Mouse (Mus musculus) forebrain, postnatal 0 days (tissue): ENCODE results near the gene Lztr1. TPM values are rescaled to one million over a fixed set of nuclear protein-coding genes. Genes with fewer than 3 reads are reported as not detected.

ENCODE experiments used
- ATAC-seq: fragments of 200-750 bp; cut with Nextera tagmentation; 2 replicates; pipeline ENCODE4 v1.8.0; 2017; ENCODE audit warnings: mild to moderate bottlenecking, moderate library complexity
- DNase-seq: peaks from one replicate; pipeline ENCODE4 v3.0.0-alpha.2; 2015
- H3K27ac ChIP-seq: fragments of 300-500 bp; sonication (generic); 2 replicates; pipeline ENCODE4 v1.5.1; 2014; ENCODE audit warnings: low read depth, mild to moderate bottlenecking, antibody characterized with exemption, low read length, moderate library complexity, mixed read lengths
- H3K27me3 ChIP-seq: fragments of 300-500 bp; sonication (generic); 2 replicates; pipeline ENCODE4 v1.6.1; 2014; ENCODE audit warnings: mild to moderate bottlenecking, low read length, mixed read lengths; ENCODE audit not compliant: insufficient read depth
- H3K36me3 ChIP-seq: fragments of 300-500 bp; sonication (generic); 2 replicates; pipeline ENCODE4 v1.6.1; 2014; ENCODE audit warnings: mild to moderate bottlenecking, moderate library complexity; ENCODE audit not compliant: insufficient read depth
- H3K4me1 ChIP-seq: fragments of 300-500 bp; sonication (generic); 2 replicates; pipeline ENCODE4 v1.6.1; 2014; ENCODE audit warnings: antibody characterized with exemption; ENCODE audit not compliant: insufficient read depth
- H3K4me2 ChIP-seq: fragments of 300-500 bp; sonication (generic); 2 replicates; pipeline ENCODE4 v1.6.1; 2014; ENCODE audit warnings: low read depth, mild to moderate bottlenecking, moderate library complexity
- H3K4me3 ChIP-seq: fragments of 300-500 bp; sonication (generic); 2 replicates; pipeline ENCODE4 v1.5.1; 2014; ENCODE audit warnings: low read depth, low read length, mixed read lengths
- H3K9ac ChIP-seq: fragments of 300-500 bp; sonication (generic); 2 replicates; pipeline ENCODE4 v1.6.1; 2014; ENCODE audit warnings: mild to moderate bottlenecking
- H3K9me3 ChIP-seq: fragments of 300-500 bp; sonication (generic); 2 replicates; pipeline ENCODE4 v1.6.1; 2016; ENCODE audit warnings: low read length
- CTCF ChIP-seq: sonication (generic); IDR thresholded peaks from 2 replicates; pipeline ENCODE4 v1.5.1; 2016; ENCODE audit warnings: antibody characterized with exemption, control low read depth, low read depth
- WGBS: fragments of 180-500 bp; shearing (Covaris S2); extraction: QIAGEN DNeasy Blood & Tissue Kit; methylation state at CpG from one replicate; pipeline ENCODE4 v1.1.7; 2014; 5-methylcytosine and 5-hydroxymethylcytosine counted together
- polyA plus RNA-seq: library from polyadenylated mRNA; unstranded; fragments of >200 nt; fragmentation: Nextera tagmentation; extraction: Ambion mirVana; gene quantifications from 2 replicates; pipeline ENCODE4 v1.2.1, GENCODE M21; 2015
- total RNA-seq: library from RNA; depleted of rRNA; stranded (reverse); fragments of >200 nt; gene quantifications from 2 replicates; pipeline ENCODE4 v1.2.3, GENCODE M21; 2014

Gene Lztr1
- total and polyA plus RNA-seq, 2 experiments from 2014 or later = 103 to 244 TPM

DNA sequence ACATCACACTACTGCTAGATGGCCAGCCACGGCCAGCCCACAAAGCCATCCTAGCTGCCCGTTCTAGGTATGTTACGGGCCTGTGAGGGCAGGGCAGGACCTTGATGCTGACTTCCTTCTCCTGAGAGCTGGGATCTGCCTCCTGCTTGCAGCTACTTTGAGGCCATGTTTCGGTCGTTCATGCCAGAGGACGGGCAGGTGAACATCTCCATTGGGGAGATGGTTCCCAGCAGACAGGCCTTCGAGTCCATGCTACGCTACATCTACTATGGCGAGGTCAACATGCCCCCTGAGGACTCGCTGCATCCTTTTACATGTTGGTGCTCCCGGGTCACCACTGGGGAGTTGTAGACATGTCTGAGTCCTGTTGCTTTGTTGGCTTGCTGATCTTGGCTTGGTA is 15.7 kb downstream of the Lztr1 start:
- no peak overlapping the region for H3K27ac ChIP-seq
- H3K4me1 ChIP-seq = no peaks in the 10 kb centered on the region
- no peak for TF ChIP-seq CTCF
- H3K27me3 ChIP-seq = no peaks in the 10 kb centered on the region
- DNase-seq (no peak), ATAC-seq (no peak)
- H3K4me2 ChIP-seq = no peak overlapping the region
- H3K9ac ChIP-seq = no peak overlapping the region
- WGBS = 95% methylated on average over 11 of the region's 11 CpGs
- no peak overlapping the region for H3K4me3 ChIP-seq
- H3K36me3 ChIP-seq = peaks cover 96% of the 10 kb centered on the region
- H3K9me3 ChIP-seq = no peaks in the 10 kb centered on the region

DNA sequence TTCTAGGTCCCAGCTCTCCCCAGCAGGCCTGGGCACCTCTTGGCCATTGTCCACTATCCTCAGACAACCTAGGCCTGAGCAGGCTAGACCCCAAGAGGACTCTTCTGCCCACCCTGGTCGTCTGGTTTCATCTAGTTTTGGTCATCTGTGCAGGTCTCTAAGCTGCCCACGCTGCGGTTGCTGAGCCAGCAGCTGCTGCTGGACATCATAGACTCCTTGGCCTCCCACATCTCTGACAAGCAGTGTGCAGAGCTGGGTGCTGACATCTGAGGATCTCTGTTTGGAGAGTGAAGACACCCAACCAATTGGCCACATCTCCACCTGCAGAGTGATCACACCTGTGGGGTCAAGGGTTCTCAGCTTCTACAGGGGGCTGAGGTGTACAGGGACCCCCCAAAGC is 17.0 kb downstream of the Lztr1 start:
- H3K36me3 ChIP-seq = peaks cover 83% of the 10 kb centered on the region
- WGBS = 81% methylated on average over 3 of the region's 3 CpGs
- H3K9me3 ChIP-seq = no peaks in the 10 kb centered on the region

DNA sequence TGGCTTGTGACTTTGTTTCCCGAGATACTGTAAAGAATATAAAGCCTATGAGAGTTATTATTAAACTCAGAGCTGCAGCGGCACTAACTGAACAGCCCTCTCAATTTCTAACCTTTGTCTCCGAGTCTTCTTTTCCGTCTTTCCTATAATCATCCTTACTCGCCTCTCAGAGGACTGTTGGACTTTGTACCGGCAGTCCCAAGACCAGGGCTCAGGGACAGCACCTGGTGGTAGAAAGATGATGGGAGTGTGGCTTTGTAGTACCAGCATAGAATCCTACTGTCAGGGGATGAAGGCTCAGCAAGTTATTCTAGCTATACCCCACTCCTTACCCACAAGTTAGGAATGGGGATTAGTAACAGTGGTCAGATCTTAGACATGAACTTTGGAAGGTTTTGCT is 17.7 kb downstream of the Lztr1 start:
- DNase-seq (no peak), ATAC-seq (no peak)
- H3K4me3 ChIP-seq = no peak overlapping the region
- no peak overlapping the region for H3K27ac ChIP-seq
- 93% methylated on average over 6 of the region's 6 CpGs for WGBS
- H3K4me2 ChIP-seq = no peak overlapping the region
- no peaks in the 10 kb centered on the region for H3K27me3 ChIP-seq
- no peaks in the 10 kb centered on the region for H3K9me3 ChIP-seq
- peaks cover 76% of the 10 kb centered on the region for H3K36me3 ChIP-seq
- 0 out of 2 replicates have a peak overlapping the region, but pooled peaks have one; percentile 10 for H3K9ac ChIP-seq
- no peak for TF ChIP-seq CTCF
- H3K4me1 ChIP-seq = 0 out of 2 replicates have a peak, but pooled peaks cover 7% of the 10 kb centered on the region

More for the DNA sequence above, 17.0 kb downstream of the Lztr1 start:
- H3K4me3 ChIP-seq = no peak overlapping the region
- no peak overlapping the region for H3K9ac ChIP-seq
- DNase-seq (no peak), ATAC-seq (no peak)
- no peak for TF ChIP-seq CTCF
- no peak overlapping the region for H3K27ac ChIP-seq
- H3K4me1 ChIP-seq = 0 out of 2 replicates have a peak, but pooled peaks cover 7% of the 10 kb centered on the region
- H3K27me3 ChIP-seq = no peaks in the 10 kb centered on the region
- H3K4me2 ChIP-seq = no peak overlapping the region

DNA sequence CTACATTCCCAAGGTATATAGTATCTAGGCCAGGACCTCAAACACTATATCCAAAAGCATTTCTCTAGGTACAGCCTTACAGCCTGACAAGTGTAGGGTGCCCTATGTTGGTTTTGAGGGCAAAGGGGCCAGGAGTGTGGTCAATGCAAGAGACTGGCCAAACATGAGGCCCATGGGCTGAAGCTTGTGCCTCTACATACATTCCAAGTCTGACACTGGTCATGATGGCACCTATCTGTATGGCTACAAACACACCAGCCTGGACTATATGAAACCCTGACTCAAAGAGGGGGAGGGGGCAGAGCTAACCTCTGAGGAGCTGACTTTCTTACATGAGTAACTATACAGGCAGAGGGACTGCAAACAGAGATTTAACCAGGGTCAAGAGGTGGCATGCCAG is 19.1 kb downstream of the Lztr1 start:
- Histone ChIP-seq H3K27ac (no peak overlapping the region), H3K36me3 (peaks cover 62% of the 10 kb centered on the region), H3K4me3 (no peak overlapping the region), H3K9me3 (no peaks in the 10 kb centered on the region), H3K4me2 (no peak overlapping the region), H3K9ac (no peak overlapping the region), H3K4me1 (peaks cover 14% of the 10 kb centered on the region), H3K27me3 (no peaks in the 10 kb centered on the region)
- TF ChIP-seq CTCF = no peak
- ATAC-seq (no peak), DNase-seq (no peak)

DNA sequence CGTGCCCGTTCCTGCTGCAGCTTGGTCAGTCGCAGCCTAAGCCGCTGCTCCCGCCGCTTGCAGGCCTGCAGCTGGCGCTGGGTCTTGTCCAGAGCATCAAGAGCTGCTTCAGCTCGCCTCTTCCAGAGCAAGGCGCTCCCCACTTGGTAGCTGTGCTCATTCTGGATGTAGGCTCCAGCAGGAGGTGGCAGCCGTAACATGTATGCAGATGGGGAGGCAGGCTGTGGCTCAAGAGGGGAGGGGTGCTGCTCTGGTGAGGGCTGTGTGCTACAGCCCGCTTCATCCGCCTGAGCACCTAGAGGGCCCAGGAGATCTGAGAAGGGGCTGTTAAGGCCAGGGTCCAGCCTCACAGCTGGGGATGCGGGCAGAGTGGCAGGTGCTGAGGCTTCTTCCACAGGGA is 19.8 kb downstream of the Lztr1 start:
- Histone ChIP-seq H3K4me3 (no peak overlapping the region), H3K4me1 (peaks cover 14% of the 10 kb centered on the region), H3K9ac (no peak overlapping the region), H3K9me3 (no peaks in the 10 kb centered on the region), H3K27ac (no peak overlapping the region), H3K4me2 (no peak overlapping the region), H3K27me3 (no peaks in the 10 kb centered on the region), H3K36me3 (peaks cover 55% of the 10 kb centered on the region)
- DNase-seq = no peak
- no peak for TF ChIP-seq CTCF
- ATAC-seq = no peak
- 86% methylated on average over 13 of the region's 13 CpGs for WGBS

DNA sequence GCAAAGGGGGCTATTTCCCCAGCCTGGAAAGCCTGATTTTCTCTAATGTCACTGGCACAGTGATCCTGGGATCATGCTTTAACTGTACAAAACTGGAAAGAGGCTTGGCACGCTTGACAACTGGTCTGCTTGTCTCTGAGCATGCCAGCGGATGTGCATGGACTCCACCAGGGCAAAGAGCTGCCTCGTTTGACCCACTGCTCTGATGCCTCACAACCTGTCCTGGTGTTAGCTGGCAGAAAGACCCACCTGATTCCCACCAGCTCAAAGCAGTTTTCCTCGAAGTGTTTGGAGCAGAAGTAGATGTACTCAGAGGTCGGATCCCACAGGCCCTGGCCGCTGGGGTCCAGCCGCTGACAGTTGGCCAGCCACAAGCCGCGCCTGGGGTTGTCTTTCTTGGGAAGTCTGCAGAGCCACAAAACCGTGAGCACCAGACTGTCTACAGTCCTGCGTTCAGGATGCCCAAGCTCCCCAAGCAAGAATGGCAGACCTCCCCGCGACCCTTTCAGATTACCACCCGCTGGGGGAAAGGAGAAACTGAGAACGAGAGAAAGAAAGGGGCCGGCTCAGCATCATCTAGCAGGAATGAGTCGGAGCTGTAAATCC is 21.6 kb downstream of the Lztr1 start:
- Histone ChIP-seq H3K4me3 (peak overlapping the region; percentile 72), H3K9me3 (no peaks in the 10 kb centered on the region), H3K27me3 (no peaks in the 10 kb centered on the region), H3K9ac (peak overlapping the region; percentile 93), H3K27ac (peak overlapping the region; percentile 100), H3K4me1 (peaks cover 14% of the 10 kb centered on the region), H3K4me2 (peak overlapping the region; percentile 89), H3K36me3 (peaks cover 40% of the 10 kb centered on the region)
- TF ChIP-seq CTCF = no peak
- 14% methylated on average over 17 of the region's 17 CpGs for WGBS
- peak; percentile 10 for DNase-seq
- ATAC-seq = no peak

DNA sequence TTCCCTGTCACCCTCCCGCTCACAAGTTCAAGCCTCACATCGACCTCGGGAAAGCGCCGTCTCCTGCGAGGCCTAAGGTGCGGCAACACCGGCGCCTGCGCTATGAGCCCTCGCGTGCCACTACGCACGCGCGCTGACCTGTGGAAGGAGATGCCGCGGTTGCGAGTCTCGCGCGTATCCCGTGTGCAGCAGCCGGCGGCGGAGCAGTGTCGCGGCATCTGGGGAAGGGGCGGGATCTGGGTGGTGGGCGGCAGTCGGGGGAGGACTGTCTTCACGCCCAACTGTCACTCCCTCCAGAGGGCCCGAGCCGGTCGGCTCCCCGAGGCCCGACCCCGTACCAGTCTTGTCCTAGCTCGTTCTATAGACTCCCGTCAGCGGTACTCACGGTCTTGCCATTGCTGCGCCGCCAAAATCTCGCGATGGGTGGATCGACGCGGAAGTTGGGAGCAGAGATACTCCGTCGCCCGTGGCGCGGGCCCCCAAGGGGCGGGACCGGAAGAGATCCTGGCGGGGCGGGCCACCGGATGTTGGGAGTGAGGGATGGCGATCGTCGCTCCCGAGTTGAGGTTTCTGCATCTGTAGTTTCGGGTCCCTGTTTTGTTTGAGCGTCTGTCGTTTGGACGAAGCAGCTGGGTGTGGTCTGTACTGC is 22.3 kb downstream of the Lztr1 start, which contains the start of gene Thap7:
Gene Thap7 (minus strand): TSS at position 497 of the 649 bp plus-strand sequence.
- peak within 1 kb of the TSS; percentile 100 for H3K27ac ChIP-seq
- H3K4me3 ChIP-seq = peak within 1 kb of the TSS; percentile 72
- H3K27me3 ChIP-seq = no peaks in the 10 kb centered on the region
- 3% methylated on average over 67 of the region's 67 CpGs for WGBS
- peaks cover 33% of the 10 kb centered on the region for H3K36me3 ChIP-seq
- H3K9me3 ChIP-seq = no peaks in the 10 kb centered on the region
- H3K4me2 ChIP-seq = peak within 1 kb of the TSS; percentile 89
- H3K4me1 ChIP-seq = peaks cover 14% of the 10 kb centered on the region
- no peak for TF ChIP-seq CTCF
- DNase-seq = peak; percentile 98
- peak; percentile 98 for ATAC-seq
- peak within 1 kb of the TSS; percentile 93 for H3K9ac ChIP-seq
